Comparison of ENCODE assay signal across 8 mouse cellular contexts in the genomic region with DNA sequence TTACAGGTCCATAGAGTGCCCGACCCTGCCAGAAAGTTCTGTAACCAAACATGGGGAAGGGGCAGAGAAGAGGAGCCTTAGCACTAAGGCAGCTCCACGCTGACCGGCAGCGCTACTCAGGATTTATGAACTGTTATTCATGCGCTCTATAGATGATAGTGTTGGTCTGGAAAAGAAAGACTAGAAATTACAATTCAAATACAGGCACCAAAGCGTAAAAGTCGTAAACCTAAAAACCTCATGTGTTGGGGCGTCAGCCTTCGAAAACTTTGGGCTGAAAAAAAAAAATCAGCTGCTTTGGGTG. TPM values are rescaled to one million over a fixed set of nuclear protein-coding genes. Genes with fewer than 3 reads are reported as not detected.
DNase-seq lines count a peak whose midpoint lies in the region; ATAC-seq and TF ChIP-seq lines count a peak whose summit lies in the region.

No protein-coding gene starts in this region.

- H3K4me1 ChIP-seq in heart, embryonic 12.5 days (replicated peaks): peaks cover 23% of the 10 kb centered on the region
- H3K4me1 ChIP-seq in G1E (ENCODE audit: insufficient read depth, low read depth, low read length): peaks cover 30% of the 10 kb centered on the region
- peaks cover 49% of the 10 kb centered on the region for H3K4me1 ChIP-seq in hindbrain, embryonic 10.5 days (replicated peaks)

- ATAC-seq in heart, embryonic 12.5 days (ENCODE audit: insufficient number of reproducible peaks, low FRiP score): peak; percentile 19; the same call in 1 of the 2 replicates
- ATAC-seq in G1E (ENCODE audit: extremely low read depth, insufficient number of reproducible peaks, low FRiP score, poor library complexity, severe bottlenecking): 0 out of 2 replicates have a peak, but pooled peaks have one; percentile 7
- ATAC-seq in megakaryocyte-erythroid progenitor cell, adult 5-6 weeks (replicated peaks; ENCODE audit: low FRiP score, low TSS enrichment, poor library complexity, severe bottlenecking): peak; percentile 14; the same call in 1 of the 2 replicates
- ATAC-seq in inflammation-experienced regulatory T-cells, adult 6 months: no peak

- TF ChIP-seq CTCF in G1E (IDR thresholded peaks at IDR 0.05; ENCODE audit: low read depth, low read length): no peak

- peak overlapping the region; percentile 94 for H3K9ac ChIP-seq in heart, embryonic 12.5 days

- 8% methylated on average over 9 of the region's 9 CpGs for WGBS in heart, embryonic 12.5 days
- WGBS in hindbrain, embryonic 10.5 days: 9% methylated on average over 9 of the region's 9 CpGs

- DNase-seq in heart, postnatal 10 days: no peak
- no peak for DNase-seq in G1E (ENCODE audit: low spot score)
- no peak for DNase-seq in hindbrain, embryonic 10.5 days (ENCODE audit: low spot score)
- no peak for DNase-seq in natural killer cell, adult 2 months (ENCODE audit: low spot score in 2 of 2)
- DNase-seq in frontal cortex, postnatal 25 days (ENCODE audit: low spot score in 2 of 2): no peak

- no peaks in the 10 kb centered on the region for H3K9me3 ChIP-seq in heart, embryonic 12.5 days (replicated peaks)
- H3K9me3 ChIP-seq in G1E (replicated peaks): no peaks in the 10 kb centered on the region
- no peaks in the 10 kb centered on the region for H3K9me3 ChIP-seq in hindbrain, embryonic 10.5 days

- H3K36me3 ChIP-seq in heart, embryonic 12.5 days: peaks cover 8% of the 10 kb centered on the region
- peaks cover 19% of the 10 kb centered on the region for H3K36me3 ChIP-seq in G1E (replicated peaks)
- peaks cover 28% of the 10 kb centered on the region for H3K36me3 ChIP-seq in hindbrain, embryonic 10.5 days

- intact Hi-C loops in heart, postnatal 10 days (cut with DNase I): loop anchor here (2.0 kb wide), 1 partner anchor 39 kb away; no protein-coding TSS in a partner anchor

- H3K27ac ChIP-seq in heart, embryonic 12.5 days (ENCODE audit: poor library complexity, severe bottlenecking): peak overlapping the region; percentile 96
- peak overlapping the region; percentile 100 for H3K27ac ChIP-seq in hindbrain, embryonic 10.5 days

- no peaks in the 10 kb centered on the region for H3K27me3 ChIP-seq in heart, embryonic 12.5 days (replicated peaks)
- H3K27me3 ChIP-seq in G1E (ENCODE audit: insufficient read depth, low read length): no peaks in the 10 kb centered on the region
- peaks cover 5% of the 10 kb centered on the region; the same call in 1 of the 2 replicates for H3K27me3 ChIP-seq in hindbrain, embryonic 10.5 days (ENCODE audit: insufficient read depth, poor library complexity, severe bottlenecking)

- H3K4me2 ChIP-seq in heart, embryonic 12.5 days: peak overlapping the region; percentile 83

- peak overlapping the region; percentile 82 for H3K4me3 ChIP-seq in heart, embryonic 12.5 days
- peak overlapping the region; percentile 95 for H3K4me3 ChIP-seq in G1E (ENCODE audit: low read depth, low read length)
- peak overlapping the region; percentile 96 for H3K4me3 ChIP-seq in hindbrain, embryonic 10.5 days

RNA-seq across cellular contexts. Expression of gene Trim59, which starts 0.8 kb away (rescaled TPM):
- polyA plus RNA-seq in heart, embryonic 12.5 days (2016; fragmentation: Nextera tagmentation; extraction: Ambion mirVana): 100 and 105 TPM in 2 replicates
- 10 to 100 TPM; 16.0 to 16.7 TPM for total RNA-seq in heart, postnatal 10 days (2021)
- total RNA-seq in G1E (2014; fragmentation: Nextera tagmentation): 126 and 158 TPM in 2 replicates
- total RNA-seq in G1E (2017): 32.8 and 35.7 TPM in 2 replicates
- 9.6 and 11.1 TPM in 2 replicates for polyA plus RNA-seq in G1E (2012)
- polyA plus RNA-seq in hindbrain, embryonic 10.5 days (2016; fragmentation: Nextera tagmentation; extraction: Ambion mirVana): 152 and 193 TPM in 2 replicates
- 37.8 and 49.7 TPM in 2 replicates for total RNA-seq in megakaryocyte-erythroid progenitor cell, adult 5-6 weeks (2014; fragmentation: Nextera tagmentation)
- 24.1 and 29.0 TPM in 2 replicates for total RNA-seq in megakaryocyte-erythroid progenitor cell, adult 5-6 weeks (2017)
- polyA plus RNA-seq in inflammation-experienced regulatory T-cells, adult 6 months (2017; shearing (Covaris generic)): 10 to 100 TPM; 23.5 to 40.1 (median 31.3) TPM

RNA-seq across cellular contexts. Expression of gene Smc4, which starts 40.8 kb away (rescaled TPM):
- 177 TPM in 2 replicates for polyA plus RNA-seq in heart, embryonic 12.5 days (2016; fragmentation: Nextera tagmentation; extraction: Ambion mirVana)
- total RNA-seq in heart, postnatal 10 days (2021): 10 to 100 TPM; 39.7 to 45.7 TPM
- total RNA-seq in G1E (2014; fragmentation: Nextera tagmentation): 591 and 614 TPM in 2 replicates
- total RNA-seq in G1E (2017): 364 and 430 TPM in 2 replicates
- polyA plus RNA-seq in G1E (2012): 98.6 and 99.9 TPM in 2 replicates
- polyA plus RNA-seq in hindbrain, embryonic 10.5 days (2016; fragmentation: Nextera tagmentation; extraction: Ambion mirVana): 101 and 172 TPM in 2 replicates
- 208 and 219 TPM in 2 replicates for total RNA-seq in megakaryocyte-erythroid progenitor cell, adult 5-6 weeks (2014; fragmentation: Nextera tagmentation)
- 621 and 796 TPM in 2 replicates for total RNA-seq in megakaryocyte-erythroid progenitor cell, adult 5-6 weeks (2017)
- polyA plus RNA-seq in inflammation-experienced regulatory T-cells, adult 6 months (2017; shearing (Covaris generic)): 100 to 1,000 TPM; 271 to 449 (median 425) TPM

RNA-seq across cellular contexts. Expression of gene Ift80, which starts 41.0 kb away (rescaled TPM):
- 9.0 and 10.0 TPM in 2 replicates for polyA plus RNA-seq in heart, embryonic 12.5 days (2016; fragmentation: Nextera tagmentation; extraction: Ambion mirVana)
- total RNA-seq in heart, postnatal 10 days (2021): 1 to 10 TPM; 7.2 to 9.0 TPM
- 21.7 and 66.1 TPM in 2 replicates for total RNA-seq in G1E (2014; fragmentation: Nextera tagmentation)
- total RNA-seq in G1E (2017): 14.8 and 17.6 TPM in 2 replicates
- polyA plus RNA-seq in G1E (2012): 0.32 and 0.56 TPM in 2 replicates
- 12.9 and 18.2 TPM in 2 replicates for polyA plus RNA-seq in hindbrain, embryonic 10.5 days (2016; fragmentation: Nextera tagmentation; extraction: Ambion mirVana)
- 20.1 and 22.3 TPM in 2 replicates for total RNA-seq in megakaryocyte-erythroid progenitor cell, adult 5-6 weeks (2014; fragmentation: Nextera tagmentation)
- total RNA-seq in megakaryocyte-erythroid progenitor cell, adult 5-6 weeks (2017): 20.3 and 26.8 TPM in 2 replicates
- 100 to 1,000 TPM in 1 of 3 experiments, 10 to 100 TPM in 2; 24.6 to 128 (median 99.2) TPM for polyA plus RNA-seq in inflammation-experienced regulatory T-cells, adult 6 months (2017; shearing (Covaris generic))
